Mouse (Mus musculus): Measurements from ENCODE around the gene Nans. TPM values are rescaled to one million over a fixed set of nuclear protein-coding genes. Genes with fewer than 3 reads are reported as not detected.

Gene Nans
- total and polyA plus RNA-seq, 2 experiments from 2014 or later, result 56.9 to 94.5 TPM

DNA sequence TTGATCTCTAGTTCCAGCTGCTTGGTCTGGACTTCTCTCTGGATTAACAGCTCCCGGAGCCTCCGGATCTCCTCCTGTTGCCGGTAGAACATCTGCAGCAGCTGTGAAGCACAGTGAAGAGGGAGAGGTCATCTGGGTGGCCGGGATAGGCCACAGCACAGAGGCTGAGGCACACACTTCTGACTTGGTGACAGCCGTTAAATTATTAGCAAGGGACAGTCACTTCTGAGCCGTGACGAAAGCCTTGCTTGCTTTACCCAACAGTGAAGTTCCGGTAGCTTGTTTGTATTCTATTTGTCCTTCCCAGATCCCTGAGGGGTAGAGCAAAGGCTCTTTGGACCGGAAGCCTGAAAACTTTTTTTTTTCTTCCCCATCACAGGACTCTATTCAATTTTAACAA lies 50.1 kb downstream of the Nans start:
- Histone ChIP-seq H3K27me3 (ENCODE audit: insufficient read depth, low read length) (peaks cover 15% of the 10 kb centered on the region), H3K27ac (ENCODE audit: low read depth, low read length) (no peak overlapping the region), H3K4me3 (ENCODE audit: low read depth, low read length) (no peak overlapping the region), H3K36me3 (ENCODE audit: insufficient read depth, low read length) (peaks cover 21% of the 10 kb centered on the region), H3K9ac (replicated peaks; ENCODE audit: low read length, poor library complexity, severe bottlenecking) (no peak overlapping the region), H3K9me3 (ENCODE audit: low read length) (no peaks in the 10 kb centered on the region), H3K4me1 (ENCODE audit: insufficient read depth, low read length) (no peaks in the 10 kb centered on the region), H3K4me2 (ENCODE audit: low read depth, low read length, poor library complexity, severe bottlenecking) (no peak overlapping the region)
- ATAC-seq (ENCODE audit: low FRiP score) (no peak), DNase-seq (ENCODE audit: low spot score) (no peak)
- 55% methylated on average over 9 of the region's 9 CpGs for WGBS
- TF ChIP-seq CTCF (IDR thresholded peaks at IDR 0.05), result no peak

DNA sequence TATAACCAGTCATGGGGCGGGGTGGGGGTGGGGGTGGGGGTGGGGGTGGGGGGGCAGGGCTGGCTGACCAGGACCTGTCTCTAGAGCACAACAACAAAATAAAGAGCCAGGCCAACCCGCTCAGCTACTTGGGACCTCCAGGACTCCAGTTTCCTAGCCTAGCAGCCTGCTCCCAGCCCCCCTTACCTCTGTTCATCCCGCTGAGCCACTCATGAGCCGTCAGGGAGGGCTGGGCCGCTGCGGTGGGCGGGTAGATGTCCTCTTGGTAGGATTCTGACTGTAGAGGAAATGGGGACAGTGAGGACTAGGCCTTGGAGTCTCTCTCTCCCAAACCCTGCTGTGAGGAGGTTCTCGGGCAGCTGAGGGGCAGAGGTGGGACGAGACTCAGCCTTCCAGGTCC lies 52.7 kb downstream of the Nans start:
- ATAC-seq (ENCODE audit: low FRiP score), result no peak
- Histone ChIP-seq H3K27ac (ENCODE audit: low read depth, low read length) (no peak overlapping the region), H3K9me3 (ENCODE audit: low read length) (no peaks in the 10 kb centered on the region), H3K4me3 (ENCODE audit: low read depth, low read length) (no peak overlapping the region), H3K4me1 (ENCODE audit: insufficient read depth, low read length) (no peaks in the 10 kb centered on the region), H3K36me3 (ENCODE audit: insufficient read depth, low read length) (peaks cover 28% of the 10 kb centered on the region), H3K27me3 (ENCODE audit: insufficient read depth, low read length) (0 out of 2 replicates have a peak, but pooled peaks cover 7% of the 10 kb centered on the region), H3K9ac (replicated peaks; ENCODE audit: low read length, poor library complexity, severe bottlenecking) (no peak overlapping the region), H3K4me2 (ENCODE audit: low read depth, low read length, poor library complexity, severe bottlenecking) (no peak overlapping the region)
- 39% methylated on average over 8 of the region's 9 CpGs for WGBS
- DNase-seq (ENCODE audit: low spot score), result no peak
- no peak for TF ChIP-seq CTCF (IDR thresholded peaks at IDR 0.05)

DNA sequence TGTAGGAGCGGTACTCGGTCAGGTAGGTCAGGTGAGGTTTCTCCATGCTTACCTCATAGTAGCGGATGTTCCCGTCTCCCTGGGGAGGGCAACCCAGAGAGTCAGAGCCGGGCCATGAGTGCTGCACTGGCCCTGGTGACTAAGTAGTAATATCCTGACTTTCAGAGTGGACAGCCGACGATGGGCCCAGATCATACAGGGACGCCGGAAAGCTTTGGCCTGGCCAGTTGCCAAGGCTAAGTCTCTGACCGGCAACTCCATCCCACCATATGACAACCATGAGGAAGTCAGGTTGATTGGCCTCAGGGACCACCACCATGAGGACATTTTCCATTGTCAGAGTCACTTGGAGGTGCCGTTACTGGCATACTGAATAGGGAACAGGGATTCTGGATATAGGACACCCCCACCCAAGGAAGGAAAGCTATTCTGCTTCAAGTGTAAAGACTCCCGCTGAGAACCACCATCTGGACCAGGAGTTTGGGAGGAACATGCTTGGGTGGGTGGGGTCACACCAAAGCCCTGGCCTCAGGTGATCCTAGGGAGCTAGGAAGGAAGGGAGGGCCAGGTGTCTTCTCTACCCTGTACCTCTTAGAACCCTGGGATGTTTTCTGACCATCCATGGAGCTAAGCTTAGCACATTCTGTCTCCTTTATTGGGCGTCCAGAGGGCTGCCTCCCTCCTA lies 54.5 kb downstream of the Nans start:
- Histone ChIP-seq H3K4me3 (ENCODE audit: low read depth, low read length) (no peak overlapping the region), H3K4me1 (ENCODE audit: insufficient read depth, low read length) (no peaks in the 10 kb centered on the region), H3K27ac (ENCODE audit: low read depth, low read length) (no peak overlapping the region), H3K9me3 (ENCODE audit: low read length) (no peaks in the 10 kb centered on the region), H3K27me3 (ENCODE audit: insufficient read depth, low read length) (no peaks in the 10 kb centered on the region), H3K9ac (replicated peaks; ENCODE audit: low read length, poor library complexity, severe bottlenecking) (no peak overlapping the region), H3K36me3 (ENCODE audit: insufficient read depth, low read length) (peaks cover 25% of the 10 kb centered on the region), H3K4me2 (ENCODE audit: low read depth, low read length, poor library complexity, severe bottlenecking) (no peak overlapping the region)
- ATAC-seq (ENCODE audit: low FRiP score), result no peak
- DNase-seq (ENCODE audit: low spot score), result no peak
- 92% methylated on average over 13 of the region's 13 CpGs for WGBS
- TF ChIP-seq CTCF (IDR thresholded peaks at IDR 0.05), result no peak

DNA sequence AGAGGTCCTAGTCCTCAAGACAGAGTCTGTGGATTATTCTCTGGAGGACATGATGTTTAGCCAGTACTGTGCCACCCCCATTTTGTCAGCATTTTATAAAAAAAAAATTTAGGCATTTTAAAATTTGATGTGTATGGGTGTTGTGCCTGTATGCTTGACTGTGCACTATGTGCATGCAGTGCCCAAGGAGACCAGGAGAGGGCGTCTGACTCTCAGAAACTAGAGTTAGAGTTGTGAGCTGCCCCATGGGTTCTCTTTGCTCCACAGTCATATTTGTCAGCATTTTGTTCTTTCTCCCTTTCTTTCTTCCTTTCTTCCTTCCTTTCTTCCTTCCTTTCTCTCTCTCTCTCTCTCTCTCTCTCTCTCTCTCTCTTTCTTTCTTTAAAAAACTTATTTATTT lies 55.3 kb downstream of the Nans start:
- peak; percentile 31 for DNase-seq (ENCODE audit: low spot score)
- 25% methylated on average over 1 of the region's 1 CpGs for WGBS

DNA sequence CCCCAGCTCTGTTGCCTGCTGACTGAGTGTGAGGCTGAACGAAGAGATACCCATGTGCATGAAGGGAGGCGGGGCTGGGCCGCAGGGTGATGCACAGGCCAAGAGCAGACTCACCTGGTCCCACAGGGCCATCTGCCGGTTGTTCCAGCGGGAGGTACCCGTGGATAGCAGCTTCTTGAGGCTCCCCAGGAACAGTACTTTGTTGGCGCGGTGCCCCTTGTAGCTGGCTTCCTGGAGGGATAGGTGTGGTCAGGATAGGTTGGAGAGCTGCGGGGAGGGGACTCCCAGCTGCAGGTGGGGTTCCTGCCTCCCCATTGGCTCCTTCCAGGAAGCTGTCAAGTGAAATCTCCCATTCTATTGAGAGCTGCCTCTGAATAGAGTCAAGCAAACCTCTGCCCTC lies 56.5 kb downstream of the Nans start:
- 14% methylated on average over 9 of the region's 9 CpGs for WGBS
- DNase-seq (ENCODE audit: low spot score) (no peak), ATAC-seq (ENCODE audit: low FRiP score) (no peak)

More for the DNA sequence above, 55.3 kb downstream of the Nans start:
- H3K4me2 ChIP-seq (ENCODE audit: low read depth, low read length, poor library complexity, severe bottlenecking), result no peak overlapping the region
- no peak for ATAC-seq (ENCODE audit: low FRiP score)
- no peaks in the 10 kb centered on the region for H3K27me3 ChIP-seq (ENCODE audit: insufficient read depth, low read length)
- H3K9ac ChIP-seq (replicated peaks; ENCODE audit: low read length, poor library complexity, severe bottlenecking), result no peak overlapping the region
- peak; percentile 54 for TF ChIP-seq CTCF (IDR thresholded peaks at IDR 0.05)
- no peaks in the 10 kb centered on the region for H3K9me3 ChIP-seq (ENCODE audit: low read length)
- no peak overlapping the region for H3K27ac ChIP-seq (ENCODE audit: low read depth, low read length)
- no peak overlapping the region for H3K4me3 ChIP-seq (ENCODE audit: low read depth, low read length)
- peaks cover 21% of the 10 kb centered on the region for H3K36me3 ChIP-seq (ENCODE audit: insufficient read depth, low read length)
- H3K4me1 ChIP-seq (ENCODE audit: insufficient read depth, low read length), result no peaks in the 10 kb centered on the region

DNA sequence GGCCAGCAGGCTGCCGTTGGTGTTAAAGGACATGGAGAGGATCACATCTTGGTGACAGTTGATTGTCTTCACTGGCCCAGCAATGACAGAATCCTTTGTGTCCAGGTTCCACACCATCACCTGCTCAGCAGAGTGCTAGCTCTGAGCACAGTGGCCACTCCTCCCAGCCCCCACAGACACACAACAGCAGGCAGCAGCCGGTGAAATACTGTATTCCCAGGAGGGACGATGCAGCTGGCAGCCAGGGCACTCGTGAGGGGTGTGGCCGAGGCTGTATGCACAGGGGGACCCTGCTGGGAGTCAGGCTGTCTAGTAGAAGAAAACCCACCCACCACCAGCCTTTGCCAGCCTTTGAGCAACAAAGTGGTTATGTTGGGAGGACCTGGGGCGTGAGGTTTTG lies 57.7 kb downstream of the Nans start:
- no peak overlapping the region for H3K27ac ChIP-seq (ENCODE audit: low read depth, low read length)
- peak; percentile 22 for DNase-seq (ENCODE audit: low spot score)
- H3K4me2 ChIP-seq (ENCODE audit: low read depth, low read length, poor library complexity, severe bottlenecking), result no peak overlapping the region
- H3K4me3 ChIP-seq (ENCODE audit: low read depth, low read length), result no peak overlapping the region
- ATAC-seq (ENCODE audit: low FRiP score), result no peak
- no peaks in the 10 kb centered on the region for H3K9me3 ChIP-seq (ENCODE audit: low read length)
- H3K9ac ChIP-seq (replicated peaks; ENCODE audit: low read length, poor library complexity, severe bottlenecking), result no peak overlapping the region
- H3K4me1 ChIP-seq (ENCODE audit: insufficient read depth, low read length), result no peaks in the 10 kb centered on the region
- H3K27me3 ChIP-seq (ENCODE audit: insufficient read depth, low read length), result no peaks in the 10 kb centered on the region
- H3K36me3 ChIP-seq (ENCODE audit: insufficient read depth, low read length), result peaks cover 22% of the 10 kb centered on the region
- WGBS, result 38% methylated on average over 6 of the region's 6 CpGs
- no peak for TF ChIP-seq CTCF (IDR thresholded peaks at IDR 0.05)

More for the DNA sequence above, 56.5 kb downstream of the Nans start:
- no peak; the same call in 1 of the 2 replicates for TF ChIP-seq CTCF (IDR thresholded peaks at IDR 0.05)
- no peaks in the 10 kb centered on the region for H3K4me1 ChIP-seq (ENCODE audit: insufficient read depth, low read length)
- H3K27me3 ChIP-seq (ENCODE audit: insufficient read depth, low read length), result no peaks in the 10 kb centered on the region
- H3K36me3 ChIP-seq (ENCODE audit: insufficient read depth, low read length), result peaks cover 26% of the 10 kb centered on the region
- H3K9ac ChIP-seq (replicated peaks; ENCODE audit: low read length, poor library complexity, severe bottlenecking), result no peak overlapping the region
- H3K4me2 ChIP-seq (ENCODE audit: low read depth, low read length, poor library complexity, severe bottlenecking), result no peak overlapping the region
- H3K27ac ChIP-seq (ENCODE audit: low read depth, low read length), result no peak overlapping the region
- H3K9me3 ChIP-seq (ENCODE audit: low read length), result no peaks in the 10 kb centered on the region
- H3K4me3 ChIP-seq (ENCODE audit: low read depth, low read length), result no peak overlapping the region
